Mouse (Mus musculus) thymus, postnatal 14 days (tissue): ENCODE results near the gene Gspt1.
"Not testable (repeated sequence)": the region's sequence is repeated elsewhere in the genome, so short reads cannot be mapped to it uniquely, and the experiment has no call there.

Experiments
- DNase-seq: peaks from one replicate; pipeline ENCODE4 v3.0.0; 2021

Gene Gspt1

GRCm38 (mm10) chr16:11253898-11254722 lies at the start of gene Gspt1:
Gene Gspt1 (minus strand): TSS chr16:11254325.
- peak; percentile 98 for DNase-seq

- no peak for DNase-seq
Measured at GRCm38 (mm10) chr16:11303741-11304140, 49.6 kb upstream of the Gspt1 start.

GRCm38 (mm10) chr16:11297700-11298099 lies 43.6 kb upstream of the Gspt1 start:
- DNase-seq = peak; percentile 33

- not testable (repeated sequence) for DNase-seq
Measured at GRCm38 (mm10) chr16:11295583-11295982, 41.5 kb upstream of the Gspt1 start.

- not testable (repeated sequence) for DNase-seq
Measured at GRCm38 (mm10) chr16:11288873-11289272, 34.7 kb upstream of the Gspt1 start.

- DNase-seq = no peak
Measured at GRCm38 (mm10) chr16:11285949-11286348, 31.8 kb upstream of the Gspt1 start.

GRCm38 (mm10) chr16:11284881-11285280 lies 30.8 kb upstream of the Gspt1 start:
- no peak for DNase-seq

GRCm38 (mm10) chr16:11282655-11283232 lies 28.6 kb upstream of the Gspt1 start:
- no peak for DNase-seq

- no peak for DNase-seq
Measured at GRCm38 (mm10) chr16:11278778-11279177, 24.7 kb upstream of the Gspt1 start.

GRCm38 (mm10) chr16:11276888-11277287 lies 22.8 kb upstream of the Gspt1 start:
- no peak for DNase-seq

- no peak for DNase-seq
Measured at GRCm38 (mm10) chr16:11271073-11271472, 16.9 kb upstream of the Gspt1 start.

- DNase-seq = no peak
Measured at GRCm38 (mm10) chr16:11270642-11271041, 16.5 kb upstream of the Gspt1 start.

- no peak for DNase-seq
Measured at GRCm38 (mm10) chr16:11269808-11270207, 15.7 kb upstream of the Gspt1 start.

- DNase-seq = no peak
Measured at GRCm38 (mm10) chr16:11266556-11266955, 12.4 kb upstream of the Gspt1 start.

- DNase-seq = no peak
Measured at GRCm38 (mm10) chr16:11263266-11263665, 9.1 kb upstream of the Gspt1 start.

- no peak for DNase-seq
Measured at GRCm38 (mm10) chr16:11254723-11255164, 619 bp upstream of the Gspt1 start.

- peak; percentile 64 for DNase-seq
Measured at GRCm38 (mm10) chr16:11253065-11253831, 877 bp downstream of the Gspt1 start.

GRCm38 (mm10) chr16:11247791-11248190 lies 6.3 kb downstream of the Gspt1 start:
- DNase-seq = no peak

GRCm38 (mm10) chr16:11245767-11246166 lies 8.4 kb downstream of the Gspt1 start:
- no peak for DNase-seq

GRCm38 (mm10) chr16:11242401-11242800 lies 11.7 kb downstream of the Gspt1 start:
- DNase-seq = no peak

GRCm38 (mm10) chr16:11217801-11218200 lies 36.3 kb downstream of the Gspt1 start:
- DNase-seq = no peak

GRCm38 (mm10) chr16:11203600-11204390 lies 50.3 kb downstream of the Gspt1 start:
- peak; percentile 7 for DNase-seq
